Mouse (Mus musculus) G1E (cell line): ENCODE measurements around the gene Zranb3. TPM values are rescaled to one million over a fixed set of nuclear protein-coding genes. Genes with fewer than 3 reads are reported as not detected.
"Not testable (repeated sequence)": the region's sequence is repeated elsewhere in the genome, so short reads cannot be mapped to it uniquely, and the experiment has no call there.

Experiments used
- ATAC-seq: 2 replicates; pipeline ENCODE4 v1.8.0; 2016; ENCODE audit warnings: mild to moderate bottlenecking; ENCODE audit not compliant: insufficient number of reproducible peaks, poor library complexity, low FRiP score, severe bottlenecking; ENCODE audit errors: extremely low read depth
- DNase-seq: peaks from one replicate; pipeline ENCODE4 v3.0.0; 2012; ENCODE audit warnings: low spot score
- H3K27me3 ChIP-seq: 2 replicates; pipeline ENCODE4 v1.6.1; 2012; ENCODE audit warnings: mild to moderate bottlenecking, low read length, inconsistent platforms; ENCODE audit not compliant: insufficient read depth
- H3K36me3 ChIP-seq: replicated peaks from 2 replicates; pipeline ENCODE3; 2012; ENCODE audit warnings: mild to moderate bottlenecking, inconsistent platforms
- H3K4me1 ChIP-seq: 2 replicates; pipeline ENCODE4 v1.6.1; 2012; ENCODE audit warnings: low read depth, low read length, inconsistent platforms, mixed read lengths; ENCODE audit not compliant: insufficient read depth
- H3K4me3 ChIP-seq: 2 replicates; pipeline ENCODE4 v1.5.1; 2012; ENCODE audit warnings: low read depth, mild to moderate bottlenecking, inconsistent platforms, low read length, moderate library complexity, mixed read lengths
- H3K9me3 ChIP-seq: replicated peaks from 2 replicates; pipeline ENCODE4 v1.6.1; 2012; ENCODE audit warnings: inconsistent platforms
- CTCF ChIP-seq: IDR thresholded peaks from 2 replicates; pipeline ENCODE4 v1.5.1; 2012; ENCODE audit warnings: low read depth, low read length, inconsistent platforms, mixed read lengths
- GATA1 ChIP-seq: IDR thresholded peaks from 2 replicates; pipeline ENCODE4 v1.6.1; 2012; ENCODE audit warnings: borderline replicate concordance, low read length, inconsistent platforms, mixed read lengths
- GATA2 ChIP-seq: IDR thresholded peaks from 2 replicates; pipeline ENCODE4 v1.6.1; 2012; ENCODE audit warnings: low read depth, low read length, inconsistent platforms, borderline replicate concordance
- POLR2AphosphoS5 ChIP-seq: IDR thresholded peaks from 2 replicates; pipeline ENCODE4 v1.6.1; 2012; ENCODE audit warnings: low read depth, low read length, inconsistent platforms; ENCODE audit not compliant: insufficient replicate concordance
- TAL1 ChIP-seq: conservative IDR thresholded peaks from 2 replicates; pipeline ENCODE4 v1.6.1; 2012; ENCODE audit warnings: low read depth, low read length, inconsistent platforms, mixed read lengths
- polyA plus RNA-seq: library from polyadenylated mRNA; stranded (reverse); fragments of >175 nt; gene quantifications from 2 replicates; pipeline ENCODE4 v1.2.3, GENCODE M21; 2012
- total RNA-seq, 2 experiments: library from RNA; stranded (forward) in 1 of 2; stranded (reverse) in 1 of 2; fragments of 200-1000 nt in 1 of 2; fragments of >200 nt in 1 of 2; fragmentation: Nextera tagmentation in 1 of 2; gene quantifications; 2 replicates each; pipeline ENCODE4 v1.2.3; 2014 to 2017

Gene Zranb3
- total and polyA plus RNA-seq, 3 experiments, result 1.9 to 29.3 (median 28.1) TPM

GRCm38 (mm10) chr1:128002159-128002558 lies 100.7 kb downstream of the Zranb3 start:
- Histone ChIP-seq H3K4me1 (no peaks in the 10 kb centered on the region), H3K9me3 (no peaks in the 10 kb centered on the region), H3K27me3 (no peaks in the 10 kb centered on the region), H3K36me3 (peaks cover 15% of the 10 kb centered on the region), H3K4me3 (no peak overlapping the region)
- TF ChIP-seq TAL1, result no peak
- no peak for TF ChIP-seq GATA1
- TF ChIP-seq GATA2, result no peak
- TF ChIP-seq POLR2AphosphoS5, result no peak
- no peak for TF ChIP-seq CTCF
- ATAC-seq (no peak), DNase-seq (no peak)

- H3K4me1 ChIP-seq, ATAC-seq, H3K9me3 ChIP-seq, H3K4me3 ChIP-seq, H3K27me3 ChIP-seq, DNase-seq, H3K36me3 ChIP-seq: not testable (repeated sequence)
These were observed 101.9 kb downstream of the Zranb3 start for GRCm38 (mm10) chr1:128000931-128001330.

- no peak for TF ChIP-seq CTCF
- TF ChIP-seq POLR2AphosphoS5, result no peak
- TF ChIP-seq TAL1, result no peak
- TF ChIP-seq GATA1, result no peak
- TF ChIP-seq GATA2, result no peak
- ATAC-seq (no peak), DNase-seq (no peak)
- H3K9me3 ChIP-seq, result no peaks in the 10 kb centered on the region
- no peaks in the 10 kb centered on the region for H3K27me3 ChIP-seq
- peaks cover 46% of the 10 kb centered on the region for H3K36me3 ChIP-seq
- no peak overlapping the region for H3K4me3 ChIP-seq
- H3K4me1 ChIP-seq, result no peaks in the 10 kb centered on the region
These were observed 109.0 kb downstream of the Zranb3 start for GRCm38 (mm10) chr1:127993892-127994291.

GRCm38 (mm10) chr1:127989876-127990731 lies 112.7 kb downstream of the Zranb3 start:
- ATAC-seq (no peak), DNase-seq (no peak)
- no peaks in the 10 kb centered on the region for H3K4me1 ChIP-seq
- peaks cover 44% of the 10 kb centered on the region for H3K36me3 ChIP-seq
- H3K27me3 ChIP-seq, result no peaks in the 10 kb centered on the region
- TF ChIP-seq CTCF (no peak), TAL1 (no peak), GATA2 (no peak), POLR2AphosphoS5 (0 out of 2 replicates have a peak, but pooled peaks have one; percentile 34)
- no peak overlapping the region for H3K4me3 ChIP-seq
- H3K9me3 ChIP-seq, result no peaks in the 10 kb centered on the region

- H3K27me3 ChIP-seq, result no peaks in the 10 kb centered on the region
- TF ChIP-seq POLR2AphosphoS5, result no peak
- no peak for TF ChIP-seq TAL1
- no peak for TF ChIP-seq CTCF
- TF ChIP-seq GATA2, result no peak
- no peak for TF ChIP-seq GATA1
- DNase-seq, result no peak
- no peaks in the 10 kb centered on the region for H3K9me3 ChIP-seq
- H3K4me3 ChIP-seq, result no peak overlapping the region
- ATAC-seq, result no peak
- no peaks in the 10 kb centered on the region for H3K4me1 ChIP-seq
- H3K36me3 ChIP-seq, result peaks cover 43% of the 10 kb centered on the region
These were observed 113.5 kb downstream of the Zranb3 start for GRCm38 (mm10) chr1:127989387-127989786.

GRCm38 (mm10) chr1:127988246-127988645 lies 114.6 kb downstream of the Zranb3 start:
- no peaks in the 10 kb centered on the region for H3K27me3 ChIP-seq
- H3K4me1 ChIP-seq, result no peaks in the 10 kb centered on the region
- DNase-seq (no peak), ATAC-seq (no peak)
- TF ChIP-seq POLR2AphosphoS5 (no peak), GATA2 (no peak)
- H3K4me3 ChIP-seq, result no peak overlapping the region
- peaks cover 40% of the 10 kb centered on the region for H3K36me3 ChIP-seq
- H3K9me3 ChIP-seq, result no peaks in the 10 kb centered on the region

- Histone ChIP-seq H3K36me3 (peaks cover 24% of the 10 kb centered on the region), H3K4me1 (no peaks in the 10 kb centered on the region), H3K9me3 (no peaks in the 10 kb centered on the region), H3K27me3 (no peaks in the 10 kb centered on the region), H3K4me3 (no peak overlapping the region)
- DNase-seq (no peak), ATAC-seq (no peak)
- TF ChIP-seq GATA1 (no peak), TAL1 (no peak), CTCF (no peak), POLR2AphosphoS5 (no peak), GATA2 (no peak)
These were observed 117.5 kb downstream of the Zranb3 start for GRCm38 (mm10) chr1:127985391-127985790.
